Mouse (Mus musculus) inflammation-experienced regulatory T-cells, adult 6 months (primary cell): ENCODE data around the gene Sytl2. TPM values are rescaled to one million over a fixed set of nuclear protein-coding genes. Genes with fewer than 3 reads are reported as not detected.
A peak's percentile ranks its signal among the peaks of the same experiment; 100 is the strongest.

ENCODE experiments used
- ATAC-seq: one replicate; pipeline ENCODE4 v1.8.0; 2017
- polyA plus RNA-seq, 3 experiments: library from polyadenylated mRNA; unstranded; fragments of 100-300 nt; shearing (Covaris generic); gene quantifications; one replicate each; pipeline ENCODE4 v1.2.1; 2017

The Sytl2 gene
- polyA plus RNA-seq, 3 experiments from 2014 or later = 20.2 to 37.1 (median 20.6) TPM

GRCm38 (mm10) chr7:90312151-90312883 is 10.3 kb downstream of the Sytl2 start:
- peak; percentile 47 for ATAC-seq

DNA sequence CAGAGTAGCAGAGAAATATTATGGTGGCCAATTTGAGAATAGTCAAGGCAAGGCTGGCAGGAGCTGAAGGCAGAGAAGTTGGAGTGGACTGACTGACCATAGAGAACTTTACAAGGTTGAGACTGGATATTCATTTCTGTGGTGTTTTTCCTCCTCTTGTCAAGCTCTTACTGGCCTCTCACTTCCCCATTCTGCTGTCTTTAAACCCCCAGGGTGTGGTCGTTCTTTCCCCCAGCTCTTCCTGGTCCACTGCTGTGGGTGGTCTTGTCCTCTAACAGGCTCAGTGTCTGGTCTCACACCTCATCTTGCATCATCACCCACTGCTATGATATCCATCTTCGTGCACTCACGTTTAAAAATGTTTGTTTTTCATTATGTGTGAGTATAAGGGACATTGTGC is 11.4 kb downstream of the Sytl2 start:
- ATAC-seq = no peak

- no peak for ATAC-seq
Measured at GRCm38 (mm10) chr7:90316823-90317222, 14.8 kb downstream of the Sytl2 start.

DNA sequence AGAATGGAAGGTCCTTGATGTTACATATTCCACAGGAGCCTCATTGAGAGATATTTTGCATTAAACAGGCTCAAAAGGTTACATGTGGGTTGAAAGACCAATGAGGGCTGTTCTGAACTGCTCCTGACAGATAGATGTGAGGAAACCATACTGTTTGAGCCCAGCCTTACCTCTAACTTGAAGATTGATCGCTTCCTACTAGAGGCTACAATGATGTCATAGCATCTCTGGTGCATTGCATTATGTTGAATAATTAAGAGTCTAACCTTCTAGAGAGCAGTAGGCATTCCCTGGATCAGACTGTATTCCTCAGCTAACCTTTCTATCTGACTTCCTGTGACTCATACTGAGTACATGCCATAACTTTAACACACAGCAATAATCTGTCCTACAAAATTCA is 17.4 kb downstream of the Sytl2 start:
- no peak for ATAC-seq

DNA sequence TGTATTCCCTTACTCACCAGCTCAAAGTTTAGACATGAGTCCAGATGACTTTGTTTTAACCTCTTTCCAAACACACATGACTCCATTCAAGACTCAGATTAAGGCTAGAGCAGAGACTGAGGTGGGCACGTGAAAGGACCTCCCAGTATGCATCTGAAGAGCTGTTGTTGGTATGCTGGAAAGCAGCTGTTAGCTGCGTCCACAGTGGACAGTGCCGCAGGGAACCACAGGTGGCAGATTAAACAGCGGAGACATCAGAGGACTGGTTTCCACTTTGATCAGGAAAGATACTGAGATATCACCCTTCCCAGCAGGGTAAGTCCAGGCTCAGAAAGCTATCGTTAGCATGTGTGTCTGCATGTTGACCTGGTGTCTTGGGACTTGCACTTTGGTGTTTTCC is 18.1 kb downstream of the Sytl2 start:
- no peak for ATAC-seq

GRCm38 (mm10) chr7:90325166-90325565 is 23.1 kb downstream of the Sytl2 start:
- ATAC-seq = no peak

GRCm38 (mm10) chr7:90330200-90330599 is 28.1 kb downstream of the Sytl2 start:
- no peak for ATAC-seq

- no peak for ATAC-seq
Measured at GRCm38 (mm10) chr7:90332483-90333065, 30.5 kb downstream of the Sytl2 start.

- no peak for ATAC-seq
Measured at GRCm38 (mm10) chr7:90334362-90334761, 32.3 kb downstream of the Sytl2 start.

GRCm38 (mm10) chr7:90334831-90335230 is 32.8 kb downstream of the Sytl2 start:
- no peak for ATAC-seq

DNA sequence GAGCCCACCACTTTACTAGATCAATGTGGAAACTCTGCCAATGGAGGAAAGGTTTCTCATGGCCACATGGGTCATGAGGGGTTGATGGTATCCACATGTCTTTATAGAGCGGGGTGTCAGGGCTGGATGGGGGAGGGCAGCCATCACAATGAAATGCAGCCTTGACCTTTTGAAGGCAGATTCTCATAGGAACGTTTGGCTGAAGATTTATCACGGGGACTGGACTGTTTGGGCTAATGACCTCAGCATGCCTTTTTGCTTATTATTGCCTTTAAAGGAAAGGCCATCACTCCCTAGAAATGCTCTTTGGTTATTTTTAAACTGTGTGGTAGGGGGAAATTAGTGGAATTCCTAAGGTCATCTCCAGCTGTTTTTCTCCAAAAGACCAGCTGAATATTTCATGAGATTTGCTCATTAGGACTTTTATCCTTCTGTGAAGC is 33.7 kb downstream of the Sytl2 start:
- ATAC-seq = no peak

- no peak for ATAC-seq
Measured at GRCm38 (mm10) chr7:90341212-90341957, 39.3 kb downstream of the Sytl2 start.

DNA sequence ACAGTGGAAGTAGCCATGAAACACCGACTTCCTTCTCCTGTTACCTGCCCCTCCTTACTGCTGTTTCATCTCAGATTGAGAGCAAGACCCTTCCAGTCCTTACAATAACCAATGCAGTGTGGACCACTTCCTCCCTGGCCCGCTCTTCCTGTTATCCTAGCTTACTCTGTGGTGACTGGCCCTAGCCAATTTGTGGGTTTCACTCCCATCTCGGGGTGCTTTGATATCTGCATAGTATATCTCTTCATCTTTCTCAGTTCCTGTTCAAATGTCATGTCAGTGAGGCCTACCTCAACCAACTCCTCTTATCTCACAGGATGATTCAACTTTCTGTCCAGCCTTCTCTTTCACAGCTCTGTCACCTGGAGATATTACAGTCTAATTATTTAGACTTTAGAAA is 42.9 kb downstream of the Sytl2 start:
- ATAC-seq = peak; percentile 90

GRCm38 (mm10) chr7:90347779-90348437 is 45.9 kb downstream of the Sytl2 start:
- no peak for ATAC-seq

DNA sequence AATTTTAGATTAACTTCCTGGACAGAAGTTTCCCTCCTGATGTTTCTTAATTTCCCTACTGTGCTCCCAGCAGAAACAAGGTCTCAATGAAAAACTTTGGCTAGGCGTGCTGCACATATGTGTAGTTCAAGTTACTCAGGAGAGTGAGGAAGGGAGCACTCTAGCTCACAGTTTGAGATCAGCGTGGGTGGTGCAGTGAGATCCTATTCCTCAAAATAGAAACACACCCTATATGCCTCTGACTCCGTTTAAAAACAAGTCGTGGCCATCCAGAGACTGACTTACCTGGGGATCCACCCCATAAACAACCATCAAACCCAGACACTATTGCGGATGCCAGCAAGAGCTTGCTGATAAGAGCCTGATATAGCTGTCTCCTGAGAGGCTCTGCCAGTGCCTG is 47.0 kb downstream of the Sytl2 start:
- no peak for ATAC-seq

DNA sequence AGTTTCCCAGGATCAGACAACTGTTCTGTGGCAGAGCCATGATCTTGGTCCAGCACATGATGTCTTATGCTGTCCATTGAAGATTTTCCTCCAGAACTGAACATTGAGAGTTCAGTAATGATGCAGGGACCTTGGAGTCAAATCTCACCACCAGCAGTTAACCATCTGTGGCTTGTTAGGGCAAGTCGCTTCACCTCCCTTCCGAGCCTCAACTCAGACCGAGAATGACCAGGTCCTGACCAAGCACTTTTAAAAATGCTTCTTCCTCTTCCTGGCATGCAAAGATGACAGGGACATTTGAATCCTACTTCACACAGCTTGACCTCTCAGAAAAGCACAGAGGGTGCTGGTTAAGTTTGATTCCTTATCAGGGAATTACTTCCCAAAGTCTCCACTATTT is 50.1 kb downstream of the Sytl2 start:
- ATAC-seq = no peak

DNA sequence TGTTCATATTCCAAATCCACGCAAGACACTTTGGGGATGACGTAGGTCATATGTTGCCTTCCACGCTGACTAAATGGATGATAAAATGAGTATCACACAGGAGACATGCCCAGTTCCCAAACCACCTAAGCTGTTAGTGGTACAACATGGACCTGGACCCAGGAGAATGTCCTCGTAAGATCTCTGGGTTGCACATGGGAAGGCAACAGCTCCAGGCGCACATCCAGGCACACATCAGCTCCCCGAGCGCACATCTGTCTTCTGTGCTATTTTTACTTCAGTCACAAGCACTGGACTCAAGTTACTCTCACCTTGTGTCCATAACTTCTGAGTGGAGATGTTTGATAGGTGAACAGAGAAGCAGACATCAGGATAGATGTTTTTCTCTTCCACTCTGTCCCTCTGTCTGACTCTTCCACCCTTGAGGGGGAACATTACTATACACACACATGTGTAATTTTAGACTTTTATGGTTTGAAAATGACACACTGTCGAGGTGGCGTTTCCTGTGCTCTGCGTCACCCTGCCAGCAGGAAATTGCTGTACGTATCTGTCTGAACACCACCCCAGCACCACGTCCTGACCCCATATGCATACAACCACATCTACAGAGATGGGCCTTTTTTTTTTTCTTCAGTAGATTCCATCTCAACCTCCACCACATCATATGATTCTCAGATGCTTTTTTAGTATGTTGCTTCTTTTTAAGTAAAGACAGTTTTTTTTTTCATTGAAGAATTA is 51.6 kb downstream of the Sytl2 start:
- ATAC-seq = peak; percentile 96

DNA sequence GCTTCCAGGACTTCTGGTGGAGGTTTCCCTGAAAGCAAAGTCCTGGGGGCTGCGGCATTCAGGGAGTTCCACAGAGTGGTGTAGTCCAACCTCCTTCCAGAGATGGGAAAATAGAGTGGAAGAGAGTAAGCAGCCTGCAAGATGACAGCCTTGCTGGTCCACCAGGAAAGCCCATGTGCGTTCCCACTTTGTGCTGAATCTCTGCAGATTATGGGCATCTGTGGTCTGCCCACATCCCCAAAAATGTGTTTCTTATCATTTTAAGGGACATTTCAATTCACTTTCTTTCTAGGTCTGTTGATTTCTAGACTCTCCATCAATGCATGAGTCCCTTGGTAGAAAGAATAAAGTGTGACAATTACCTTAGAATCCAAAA is 52.2 kb downstream of the Sytl2 start:
- ATAC-seq = no peak

GRCm38 (mm10) chr7:90355454-90355853 is 53.4 kb downstream of the Sytl2 start:
- peak; percentile 27 for ATAC-seq

DNA sequence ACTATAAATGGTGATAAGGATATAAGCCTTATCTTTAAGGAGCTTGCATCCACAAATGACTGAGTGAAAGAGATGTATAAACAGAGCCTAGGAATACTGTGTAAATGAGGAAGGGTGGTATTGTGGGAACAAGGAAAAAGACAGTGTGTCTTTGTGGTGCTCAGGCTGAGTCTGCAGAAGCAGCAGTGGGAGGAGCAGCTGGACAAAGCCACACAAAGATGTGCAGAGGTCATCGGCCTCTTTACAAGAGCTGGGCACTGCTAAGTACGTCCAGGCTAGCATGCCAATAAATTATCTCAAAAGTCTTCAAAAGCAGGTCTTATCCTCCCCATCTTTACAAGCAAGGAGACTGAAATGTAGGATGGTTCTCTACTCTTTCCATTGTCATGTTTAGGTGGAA is 53.9 kb downstream of the Sytl2 start:
- ATAC-seq = no peak

GRCm38 (mm10) chr7:90362788-90363187 is 60.7 kb downstream of the Sytl2 start:
- no peak for ATAC-seq

GRCm38 (mm10) chr7:90370071-90370851 is 68.2 kb downstream of the Sytl2 start:
- no peak for ATAC-seq
